ENCODE assay signal across 9 mouse cellular contexts in genomic region chr17:8525225-8525721, GRCm38 (mm10). TPM values are rescaled to one million over a fixed set of nuclear protein-coding genes. Genes with fewer than 3 reads are reported as not detected.
A peak's percentile ranks its signal among the peaks of the same experiment; 100 is the strongest.
DNase-seq lines count a peak whose midpoint lies in the region; ATAC-seq and TF ChIP-seq lines count a peak whose summit lies in the region.
"Had no signal": no experiment of that assay in that cellular context is flagged by ENCODE, and none has a peak within 500 bp of the region (broad histone marks: within the 10 kb centered on the region; RNA-seq: fewer than 3 reads in every experiment).

Pde10a (plus strand) TSS chr17:8525372.

- no peak for TF ChIP-seq CTCF in CH12.LX (conservative IDR thresholded peaks at IDR 0.05 in 1 of 2, IDR thresholded peaks at IDR 0.05 in 1 of 2; ENCODE audit: low read depth in 2 of 2, low read length in 2 of 2)

- dilution Hi-C loops in CH12.LX (cut with MboI; ENCODE audit: extremely low pct_ligation_motif_present, extremely low pct_unique_long_range_greater_than_20kb, low sequenced_read_pairs) = no loop called here

- peak within 1 kb of the TSS; percentile 90 for H3K4me2 ChIP-seq in CH12.LX (ENCODE audit: insufficient read depth, low read depth, poor library complexity, severe bottlenecking)
- peak within 1 kb of the TSS; percentile 92 for H3K4me2 ChIP-seq in heart, embryonic 12.5 days

- peak within 1 kb of the TSS in 1 of 3 experiments; percentile 19 for H3K4me3 ChIP-seq in CH12.LX (replicated peaks in 1 of 3; ENCODE audit: low read depth in 2 of 3, low read length in 2 of 3, poor library complexity in 1 of 3)
- peak within 1 kb of the TSS; percentile 59 for H3K4me3 ChIP-seq in heart, embryonic 12.5 days
- peak within 1 kb of the TSS; percentile 68 for H3K4me3 ChIP-seq in midbrain, embryonic 10.5 days
- H3K4me3 ChIP-seq: erythroblast, embryonic 14.5 days had no signal

- H3K4me1 ChIP-seq in CH12.LX (ENCODE audit: control insufficient read depth in 1 of 2, insufficient read depth in 2 of 2) = peaks cover 5 to 8% of the 10 kb centered on the region in 2 experiments
- H3K4me1 ChIP-seq in heart, embryonic 12.5 days (replicated peaks) = peaks cover 21% of the 10 kb centered on the region
- H3K4me1 ChIP-seq in midbrain, embryonic 10.5 days = peaks cover 35% of the 10 kb centered on the region

- no peak for TF ChIP-seq POLR2A in CH12.LX (IDR thresholded peaks at IDR 0.05; ENCODE audit: low read depth, low read length)

- DNase-seq in CH12.LX (ENCODE audit: extremely low read depth) (no peak), NIH3T3 (ENCODE audit: low read depth) (peak; percentile 68)
- peak; percentile 16 for DNase-seq in embryo, embryonic 10 days (ENCODE audit: low spot score)
- DNase-seq in layer of hippocampus, adult 8-10 months (ENCODE audit: low spot score in 2 of 2) = no peak
- DNase-seq in midbrain, embryonic 10.5 days (ENCODE audit: low spot score) = peak; percentile 37
- DNase-seq in urinary bladder, postnatal 14 days (ENCODE audit: low spot score) = no peak
- no peak for DNase-seq in ovary, adult 18-20 months (ENCODE audit: low spot score)

- TF ChIP-seq EP300 in CH12.LX (IDR thresholded peaks at IDR 0.05; ENCODE audit: low read length) = no peak

- H3K9me3 ChIP-seq in CH12.LX (replicated peaks; ENCODE audit: low read length) = no peaks in the 10 kb centered on the region
- no peaks in the 10 kb centered on the region for H3K9me3 ChIP-seq in heart, embryonic 12.5 days (replicated peaks)
- H3K9me3 ChIP-seq in midbrain, embryonic 10.5 days (replicated peaks) = no peaks in the 10 kb centered on the region

- no peak within 1 kb of the TSS for H3K27ac ChIP-seq in CH12.LX (ENCODE audit: insufficient read depth, low read depth)
- peak within 1 kb of the TSS; percentile 29 for H3K27ac ChIP-seq in heart, embryonic 12.5 days (ENCODE audit: poor library complexity, severe bottlenecking)
- peak within 1 kb of the TSS; percentile 83 for H3K27ac ChIP-seq in midbrain, embryonic 10.5 days (replicated peaks)

- no peak for TF ChIP-seq RAD21 in CH12.LX (IDR thresholded peaks at IDR 0.05; ENCODE audit: low read depth, low read length)

- no peak within 1 kb of the TSS for H3K9ac ChIP-seq in CH12.LX (ENCODE audit: insufficient read depth, low read depth)
- peak within 1 kb of the TSS; percentile 69 for H3K9ac ChIP-seq in heart, embryonic 12.5 days

- peaks cover 59% of the 10 kb centered on the region for H3K27me3 ChIP-seq in CH12.LX (replicated peaks)
- peaks cover 57% of the 10 kb centered on the region for H3K27me3 ChIP-seq in heart, embryonic 12.5 days (replicated peaks)
- H3K27me3 ChIP-seq in midbrain, embryonic 10.5 days (ENCODE audit: low read depth, poor library complexity, severe bottlenecking) = peaks cover 66% of the 10 kb centered on the region

- H3K79me2 ChIP-seq in CH12.LX (replicated peaks; ENCODE audit: control insufficient read depth, extremely low read depth, insufficient read depth, poor library complexity, severe bottlenecking) = no peaks in the 10 kb centered on the region

- H3K36me3 ChIP-seq in CH12.LX (replicated peaks in 1 of 2; ENCODE audit: control insufficient read depth in 1 of 2, insufficient read depth in 1 of 2, low read length in 1 of 2) = no peaks in the 10 kb centered on the region
- H3K36me3 ChIP-seq in heart, embryonic 12.5 days = no peaks in the 10 kb centered on the region
- H3K36me3 ChIP-seq in midbrain, embryonic 10.5 days = no peaks in the 10 kb centered on the region

- in situ Hi-C loops in CH12.LX (cut with MboI; ENCODE audit: low pct_ligation_motif_present, low pct_unique_long_range_greater_than_20kb, low sequenced_read_pairs) = no loop called here

- WGBS in heart, embryonic 12.5 days = 4% methylated on average over 22 of the region's 22 CpGs
- 3% methylated on average over 21 of the region's 22 CpGs for WGBS in midbrain, embryonic 10.5 days

- ATAC-seq in heart, embryonic 12.5 days (ENCODE audit: insufficient number of reproducible peaks, low FRiP score) = no peak

TF ChIP-seq in CH12.LX, 34 proteins besides CTCF, POLR2A, EP300 and RAD21:
- TF ChIP-seq JUN (IDR thresholded peaks at IDR 0.05; ENCODE audit: insufficient read depth, low read depth, low read length) = no peak
- no peak for TF ChIP-seq NELFE (IDR thresholded peaks at IDR 0.05; ENCODE audit: low read depth, low read length)
- no peak for TF ChIP-seq ZMIZ1 (IDR thresholded peaks at IDR 0.05; ENCODE audit: low read depth, low read length)
- no peak for TF ChIP-seq ZC3H11A (IDR thresholded peaks at IDR 0.05; ENCODE audit: low read depth, low read length)
- TF ChIP-seq ZKSCAN1 (IDR thresholded peaks at IDR 0.05; ENCODE audit: borderline replicate concordance, low read depth, low read length) = no peak
- TF ChIP-seq RCOR1 (conservative IDR thresholded peaks at IDR 0.05; ENCODE audit: low read depth, low read length) = no peak
TF ChIP-seq in CH12.LX: peak in this region for 0.

RNA-seq across cellular contexts. Expression of gene Pde10a, which starts in this region (rescaled TPM):
- total RNA-seq in CH12.LX (2012; rRNA removed) (0.04 and 0.13 TPM in 2 replicates), CH12.LX (2014; rRNA removed) (0.07 and 0.21 TPM in 2 replicates)
- 0.23 and 0.41 TPM in 2 replicates for polyA plus RNA-seq in CH12.LX (2012; ENCODE audit: insufficient read length, low read depth)
- polyA plus RNA-seq in heart, embryonic 12.5 days (2016; fragmentation: Nextera tagmentation; extraction: Ambion mirVana) = 1.4 and 1.7 TPM in 2 replicates
- 10 to 100 TPM; 42.6 to 73.9 (median 56.7) TPM for total RNA-seq in layer of hippocampus, adult 8-10 months (2022)
- 4.3 and 5.3 TPM in 2 replicates for polyA plus RNA-seq in midbrain, embryonic 10.5 days (2016; fragmentation: Nextera tagmentation; extraction: Ambion mirVana)
- polyA plus RNA-seq: erythroblast, embryonic 14.5 days had no signal

Comparison
In these comparisons a context has a peak if more than half of its experiments do, and no peak if none do; other contexts are left out.
1. RNA of gene Pde10a (total RNA-seq): 42.6 to 73.9 TPM in layer of hippocampus, adult 8-10 months; 0.04 to 0.21 TPM in CH12.LX; every median in the first group is over 10 times any median in the second.
2. DNase-seq: peak in NIH3T3 (single experiment), embryo, embryonic 10 days (single experiment) and midbrain, embryonic 10.5 days (single experiment); none in CH12.LX (single experiment), layer of hippocampus, adult 8-10 months (0 of 2), urinary bladder, postnatal 14 days (single experiment) and ovary, adult 18-20 months (single experiment).